Mouse (Mus musculus) midbrain, embryonic 14.5 days (tissue): ENCODE results near the gene Atp1a2. TPM values are rescaled to one million over a fixed set of nuclear protein-coding genes. Genes with fewer than 3 reads are reported as not detected.

Source experiments
- ATAC-seq: fragments of 200-750 bp; cut with Nextera tagmentation; 2 replicates; pipeline ENCODE4 v1.8.0; 2017; ENCODE audit warnings: moderate number of reproducible peaks, moderate library complexity; ENCODE audit not compliant: low FRiP score, low TSS enrichment
- DNase-seq: peaks from one replicate; pipeline ENCODE4 v3.0.0-alpha.2; 2015
- H3K27ac ChIP-seq: fragments of 300-500 bp; sonication (generic); replicated peaks from 2 replicates; pipeline ENCODE4 v1.5.1; 2014; ENCODE audit warnings: mild to moderate bottlenecking, low read depth, low read length, moderate library complexity
- H3K27me3 ChIP-seq: fragments of 300-500 bp; sonication (generic); 2 replicates; pipeline ENCODE4 v1.6.1; 2014; ENCODE audit warnings: low read length, control low read depth, mixed read lengths; ENCODE audit not compliant: control insufficient read depth, insufficient read depth
- H3K36me3 ChIP-seq: fragments of 300-500 bp; sonication (generic); 2 replicates; pipeline ENCODE4 v1.6.1; 2014; ENCODE audit warnings: low read length, control low read depth; ENCODE audit not compliant: control insufficient read depth, insufficient read depth
- H3K4me1 ChIP-seq: fragments of 300-500 bp; sonication (generic); 2 replicates; pipeline ENCODE4 v1.6.1; 2014; ENCODE audit warnings: mild to moderate bottlenecking, antibody characterized with exemption, low read length, control low read depth; ENCODE audit not compliant: control insufficient read depth, insufficient read depth
- H3K4me2 ChIP-seq: fragments of 300-500 bp; sonication (generic); 2 replicates; pipeline ENCODE4 v1.6.1; 2014; ENCODE audit warnings: mild to moderate bottlenecking, low read length, moderate library complexity
- H3K4me3 ChIP-seq: fragments of 300-500 bp; sonication (generic); replicated peaks from 2 replicates; pipeline ENCODE4 v1.5.1; 2014; ENCODE audit warnings: low read depth, low read length
- H3K9ac ChIP-seq: fragments of 300-500 bp; sonication (generic); replicated peaks from 2 replicates; pipeline ENCODE4 v1.6.1; 2014; ENCODE audit warnings: mild to moderate bottlenecking, low read length, moderate library complexity
- H3K9me3 ChIP-seq: fragments of 300-500 bp; sonication (generic); 2 replicates; pipeline ENCODE4 v1.6.1; 2016; ENCODE audit warnings: low read length, control low read depth, mixed read lengths; ENCODE audit not compliant: control insufficient read depth
- WGBS: fragments of 180-500 bp; shearing (Covaris S2); extraction: QIAGEN DNeasy Blood & Tissue Kit; methylation state at CpG from one replicate; pipeline ENCODE4 v1.1.7; 2014; 5-methylcytosine and 5-hydroxymethylcytosine counted together
- polyA plus RNA-seq: library from polyadenylated mRNA; unstranded; fragments of >200 nt; fragmentation: Nextera tagmentation; extraction: Ambion mirVana; gene quantifications from 2 replicates; pipeline ENCODE4 v1.2.1, GENCODE M21; 2014

Gene Atp1a2
- polyA plus RNA-seq, 1 experiment from 2014 or later, result 18.2 TPM

- no peak overlapping the region for H3K4me3 ChIP-seq
- H3K9me3 ChIP-seq, result no peaks in the 10 kb centered on the region
- no peak overlapping the region for H3K27ac ChIP-seq
- no peak overlapping the region for H3K9ac ChIP-seq
- no peaks in the 10 kb centered on the region for H3K36me3 ChIP-seq
- DNase-seq (no peak), ATAC-seq (no peak)
- H3K27me3 ChIP-seq, result no peaks in the 10 kb centered on the region
- no peaks in the 10 kb centered on the region for H3K4me1 ChIP-seq
- 76% methylated on average over 16 of the region's 16 CpGs for WGBS
- no peak overlapping the region for H3K4me2 ChIP-seq
These were observed 17.9 kb downstream of the Atp1a2 start for GRCm38 (mm10) chr1:172279768-172280509.

GRCm38 (mm10) chr1:172278328-172278727 lies 19.5 kb downstream of the Atp1a2 start:
- H3K4me2 ChIP-seq, result no peak overlapping the region
- H3K9ac ChIP-seq, result no peak overlapping the region
- no peak for ATAC-seq
- no peaks in the 10 kb centered on the region for H3K4me1 ChIP-seq
- H3K4me3 ChIP-seq, result no peak overlapping the region
- no peak for DNase-seq
- H3K36me3 ChIP-seq, result no peaks in the 10 kb centered on the region
- H3K9me3 ChIP-seq, result no peaks in the 10 kb centered on the region
- WGBS, result 94% methylated on average over 13 of the region's 13 CpGs
- no peak overlapping the region for H3K27ac ChIP-seq
- H3K27me3 ChIP-seq, result no peaks in the 10 kb centered on the region

- no peak for ATAC-seq
- no peaks in the 10 kb centered on the region for H3K9me3 ChIP-seq
- no peak overlapping the region for H3K9ac ChIP-seq
- H3K4me1 ChIP-seq, result no peaks in the 10 kb centered on the region
- H3K27ac ChIP-seq, result no peak overlapping the region
- no peak for DNase-seq
- WGBS, result 71% methylated on average over 3 of the region's 3 CpGs
- H3K4me2 ChIP-seq, result no peak overlapping the region
- no peaks in the 10 kb centered on the region for H3K36me3 ChIP-seq
- H3K27me3 ChIP-seq, result no peaks in the 10 kb centered on the region
- no peak overlapping the region for H3K4me3 ChIP-seq
These were observed 20.7 kb downstream of the Atp1a2 start for GRCm38 (mm10) chr1:172277172-172277571.

GRCm38 (mm10) chr1:172274547-172274946 lies 23.3 kb downstream of the Atp1a2 start:
- no peak overlapping the region for H3K9ac ChIP-seq
- ATAC-seq (no peak), DNase-seq (no peak)
- H3K9me3 ChIP-seq, result no peaks in the 10 kb centered on the region
- 66% methylated on average over 5 of the region's 5 CpGs for WGBS
- no peaks in the 10 kb centered on the region for H3K27me3 ChIP-seq
- H3K27ac ChIP-seq, result no peak overlapping the region
- no peak overlapping the region for H3K4me3 ChIP-seq
- peaks cover 8% of the 10 kb centered on the region for H3K4me1 ChIP-seq
- H3K4me2 ChIP-seq, result no peak overlapping the region
- H3K36me3 ChIP-seq, result no peaks in the 10 kb centered on the region

GRCm38 (mm10) chr1:172274116-172274515 lies 23.7 kb downstream of the Atp1a2 start:
- WGBS, result 65% methylated on average over 5 of the region's 5 CpGs
- no peak for DNase-seq
- H3K9me3 ChIP-seq, result no peaks in the 10 kb centered on the region
- no peak for ATAC-seq
- H3K27me3 ChIP-seq, result no peaks in the 10 kb centered on the region
- H3K4me1 ChIP-seq, result peaks cover 8% of the 10 kb centered on the region
- no peak overlapping the region for H3K4me2 ChIP-seq
- no peak overlapping the region for H3K4me3 ChIP-seq
- H3K9ac ChIP-seq, result no peak overlapping the region
- no peak overlapping the region for H3K27ac ChIP-seq
- no peaks in the 10 kb centered on the region for H3K36me3 ChIP-seq

GRCm38 (mm10) chr1:172273386-172273785 lies 24.5 kb downstream of the Atp1a2 start:
- Histone ChIP-seq H3K36me3 (no peaks in the 10 kb centered on the region), H3K9me3 (no peaks in the 10 kb centered on the region), H3K4me2 (no peak overlapping the region), H3K27ac (no peak overlapping the region), H3K27me3 (no peaks in the 10 kb centered on the region), H3K9ac (no peak overlapping the region), H3K4me3 (no peak overlapping the region), H3K4me1 (peaks cover 8% of the 10 kb centered on the region)
- ATAC-seq (no peak), DNase-seq (no peak)
- 94% methylated on average over 6 of the region's 6 CpGs for whole genome bisulfite sequencing

GRCm38 (mm10) chr1:172271765-172272164 lies 26.1 kb downstream of the Atp1a2 start:
- Histone ChIP-seq H3K27ac (no peak overlapping the region), H3K4me2 (no peak overlapping the region; the same call in 1 of the 2 replicates), H3K4me3 (no peak overlapping the region), H3K9ac (no peak overlapping the region), H3K36me3 (no peaks in the 10 kb centered on the region), H3K27me3 (no peaks in the 10 kb centered on the region), H3K4me1 (peaks cover 8% of the 10 kb centered on the region), H3K9me3 (no peaks in the 10 kb centered on the region)
- DNase-seq (peak; percentile 76), ATAC-seq (peak; percentile 67)
- WGBS, result 31% methylated on average over 10 of the region's 10 CpGs

- Histone ChIP-seq H3K4me2 (no peak overlapping the region; the same call in 1 of the 2 replicates), H3K4me3 (no peak overlapping the region), H3K4me1 (peaks cover 8% of the 10 kb centered on the region), H3K9me3 (no peaks in the 10 kb centered on the region), H3K27ac (0 out of 2 replicates have a peak overlapping the region, but pooled peaks have one; percentile 5), H3K9ac (no peak overlapping the region), H3K36me3 (no peaks in the 10 kb centered on the region), H3K27me3 (no peaks in the 10 kb centered on the region)
- WGBS, result 51% methylated on average over 3 of the region's 3 CpGs
- DNase-seq (no peak), ATAC-seq (no peak)
These were observed 26.7 kb downstream of the Atp1a2 start for GRCm38 (mm10) chr1:172271208-172271607.

- no peak within 1 kb of the TSS for H3K9ac ChIP-seq
- H3K4me2 ChIP-seq, result peak within 1 kb of the TSS; percentile 3
- ATAC-seq, result no peak
- WGBS, result 7% methylated on average over 8 of the region's 8 CpGs
- H3K9me3 ChIP-seq, result no peaks in the 10 kb centered on the region
- no peaks in the 10 kb centered on the region for H3K27me3 ChIP-seq
- no peaks in the 10 kb centered on the region for H3K4me1 ChIP-seq
- H3K36me3 ChIP-seq, result no peaks in the 10 kb centered on the region
- DNase-seq, result peak; percentile 47
- no peak within 1 kb of the TSS for H3K4me3 ChIP-seq
- peak within 1 kb of the TSS; percentile 62 for H3K27ac ChIP-seq
These were observed 36.3 kb downstream of the Atp1a2 start, which contains the start of gene Igsf8 for GRCm38 (mm10) chr1:172261477-172262078. Gene Igsf8, plus strand, starts transcription at chr1:172261641.
